Mouse (Mus musculus): Measurements from ENCODE around the gene Pgm1.

Gene Pgm1

GRCm38 (mm10) chr4:99957186-99957585 lies 28.0 kb downstream of the Pgm1 start:
- DNase-seq (ENCODE audit: low spot score in 2 of 2): no peak

DNA sequence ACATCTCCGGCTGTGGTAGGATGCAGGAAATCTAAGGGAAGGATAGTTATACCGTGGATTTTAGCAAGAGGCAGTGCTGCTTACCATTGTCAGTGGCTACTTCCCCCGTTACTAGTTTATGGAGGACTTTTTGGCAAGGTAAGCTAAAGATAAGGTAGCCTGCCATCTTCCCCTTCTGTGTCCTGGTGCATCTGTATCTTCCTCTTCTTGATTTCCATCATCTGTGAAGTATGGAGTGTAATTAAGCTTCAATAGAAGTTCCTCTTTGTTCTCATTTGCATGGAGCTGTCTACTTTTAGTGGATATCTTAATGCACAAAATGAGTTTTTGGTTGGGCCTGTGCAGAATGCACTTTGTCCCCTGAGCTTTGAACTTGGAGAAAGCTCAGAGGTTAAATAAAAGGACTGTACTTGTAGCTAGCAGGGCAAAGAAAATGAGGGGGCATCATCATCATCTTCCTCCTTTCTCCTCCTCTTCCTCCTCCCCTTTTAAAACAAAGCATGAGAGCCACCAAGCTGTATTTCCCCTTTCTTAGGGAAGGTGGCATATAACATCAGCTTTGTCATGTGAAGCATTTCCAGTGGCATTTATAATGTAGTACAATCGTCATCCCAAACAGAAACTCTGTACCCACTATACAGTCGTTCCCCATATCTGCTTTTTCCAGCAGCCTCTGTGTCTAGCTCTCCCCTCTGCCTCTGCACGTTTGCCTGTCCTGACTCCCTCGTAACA lies 29.0 kb downstream of the Pgm1 start:
- DNase-seq (ENCODE audit: low spot score in 2 of 2): no peak

DNA sequence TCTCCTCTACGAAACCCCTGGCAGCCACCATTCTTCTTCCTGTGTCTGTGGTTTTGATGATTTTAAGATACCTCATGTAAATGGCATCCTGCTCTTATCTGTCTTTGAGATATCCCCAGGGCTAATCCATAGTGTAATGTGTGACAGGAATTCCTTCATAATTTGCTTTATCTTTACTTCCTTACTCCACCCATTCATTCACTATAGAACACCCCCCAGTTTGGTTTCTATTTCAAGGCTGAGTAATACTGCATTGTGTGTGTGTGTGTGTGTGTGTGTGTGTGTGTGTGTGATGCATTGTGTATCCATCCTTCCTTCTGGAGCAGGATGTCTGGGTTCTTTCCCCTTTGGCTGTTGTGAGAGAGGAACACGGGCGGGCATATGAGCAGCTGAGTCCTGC lies 30.1 kb downstream of the Pgm1 start:
- no peak for DNase-seq (ENCODE audit: low spot score in 2 of 2)

DNA sequence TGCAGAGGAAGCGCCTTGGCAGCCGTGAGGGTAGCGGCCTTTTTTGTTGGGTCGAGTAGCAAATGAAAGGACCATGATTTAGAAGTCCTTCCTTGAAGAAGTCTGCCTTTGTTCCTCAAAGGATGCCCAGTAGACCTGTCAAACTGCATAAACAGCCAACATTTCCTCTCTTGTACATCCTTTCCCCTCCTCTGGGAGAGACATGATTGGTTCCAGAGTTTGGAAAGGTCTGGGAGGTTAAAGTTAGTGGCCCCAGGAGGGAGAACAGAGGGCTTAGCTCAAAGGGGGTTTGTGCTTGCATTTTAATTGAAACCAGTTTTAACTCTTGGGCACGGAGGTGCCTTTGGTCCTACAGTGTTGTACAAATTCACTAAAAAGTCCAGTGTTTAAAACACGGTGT lies 37.3 kb downstream of the Pgm1 start:
- no peak for DNase-seq (ENCODE audit: low spot score in 2 of 2)

DNA sequence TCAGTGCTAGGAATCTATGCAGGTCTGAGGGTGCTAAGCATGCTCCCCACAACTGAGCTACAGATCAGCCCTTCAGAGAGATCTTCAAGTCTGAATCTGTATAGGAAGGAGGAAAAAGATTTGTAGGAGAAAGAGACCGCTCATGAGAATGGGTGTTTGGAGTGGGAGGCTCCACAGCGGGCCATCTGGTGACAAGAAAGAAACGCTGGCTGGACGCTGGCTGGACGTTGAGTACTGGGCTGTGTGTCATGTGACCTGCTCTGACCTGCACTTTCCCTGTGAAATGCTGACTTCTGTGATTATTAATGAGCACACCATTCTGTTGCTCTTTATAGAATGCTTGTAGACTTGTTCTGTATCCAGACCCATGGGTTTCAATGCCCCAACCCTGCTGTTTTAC lies 40.1 kb downstream of the Pgm1 start:
- peak in 1 of 2 experiments; percentile 28 for DNase-seq (ENCODE audit: low spot score in 2 of 2)

DNA sequence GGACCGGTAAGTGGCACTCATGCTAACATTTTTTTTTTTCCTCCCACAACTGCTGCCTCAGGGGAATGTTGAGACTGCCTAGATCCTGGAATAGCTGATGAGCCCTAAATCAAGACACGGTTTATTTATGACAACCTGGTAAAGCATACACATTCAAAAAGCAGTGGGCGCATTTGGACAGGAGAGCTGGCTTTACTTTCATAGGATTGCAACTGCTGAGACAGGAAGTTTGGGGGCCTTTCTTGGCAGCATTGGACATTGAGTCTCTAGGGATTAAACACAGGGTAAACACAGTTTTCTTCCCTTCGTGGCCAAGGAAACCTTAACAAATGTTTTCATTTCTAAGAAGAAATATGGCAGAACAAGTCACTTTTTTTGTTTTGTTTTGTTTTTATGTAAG lies 40.9 kb downstream of the Pgm1 start:
- DNase-seq (ENCODE audit: low spot score in 2 of 2): no peak

DNA sequence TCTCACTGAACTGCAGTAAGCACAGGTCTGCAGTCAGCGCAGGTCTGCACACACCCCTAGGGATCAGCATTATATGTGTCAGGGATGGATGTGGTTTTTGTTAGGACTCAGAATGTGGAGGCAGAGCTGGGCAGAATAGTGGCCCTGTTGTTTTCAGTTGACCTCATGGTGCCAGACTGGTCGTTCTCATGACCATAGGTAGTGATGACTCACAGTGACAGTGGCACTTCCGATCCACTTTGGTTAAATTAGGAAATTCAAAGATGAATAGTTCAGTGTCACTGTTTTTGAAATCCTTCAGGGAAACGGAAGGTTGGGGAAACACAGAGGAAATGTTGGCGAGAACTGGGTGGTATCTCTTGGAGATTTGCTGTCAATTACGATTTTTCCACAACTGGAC lies 43.7 kb downstream of the Pgm1 start:
- no peak for DNase-seq (ENCODE audit: low spot score in 2 of 2)

DNA sequence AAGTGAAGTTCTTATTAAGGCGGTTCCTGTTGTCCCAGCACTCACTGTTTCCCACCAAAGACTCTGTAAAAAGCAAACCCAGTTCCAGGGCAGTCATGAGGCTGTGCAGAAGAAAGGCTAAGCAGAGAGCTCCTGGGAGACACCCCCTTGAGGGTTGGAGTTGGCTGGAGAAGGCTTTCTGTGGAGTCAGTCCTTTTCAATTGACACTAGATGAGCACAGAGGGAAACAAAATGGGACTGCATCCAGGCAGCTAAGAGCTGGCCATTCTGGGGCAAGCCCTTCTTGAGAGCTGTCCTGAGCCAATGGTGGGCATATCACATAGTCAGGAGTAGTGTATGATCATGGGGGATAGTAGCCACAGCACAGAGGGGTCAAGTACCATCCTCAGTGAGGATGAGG lies 44.7 kb downstream of the Pgm1 start:
- no peak for DNase-seq (ENCODE audit: low spot score in 2 of 2)

DNA sequence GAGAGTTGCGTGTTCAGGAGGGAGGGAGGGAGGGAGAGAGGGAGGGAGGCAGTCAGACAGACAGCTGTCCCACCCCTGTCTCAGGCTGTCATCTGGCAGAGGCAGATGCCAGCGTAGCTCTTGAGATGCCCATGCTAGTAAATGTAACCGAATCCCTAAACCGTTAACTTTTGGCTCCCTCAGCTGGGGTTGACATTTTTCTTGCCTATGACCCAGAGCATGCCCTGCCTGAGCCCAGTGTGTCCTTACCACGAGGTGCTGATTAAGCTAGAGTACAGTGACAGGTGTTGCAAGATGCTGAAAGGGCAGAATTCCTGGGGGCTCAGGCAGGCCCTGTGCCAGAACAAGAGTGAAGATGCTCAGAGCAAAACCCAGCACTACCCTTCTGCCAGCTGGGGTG lies 45.2 kb downstream of the Pgm1 start:
- no peak for DNase-seq (ENCODE audit: low spot score in 2 of 2)

DNA sequence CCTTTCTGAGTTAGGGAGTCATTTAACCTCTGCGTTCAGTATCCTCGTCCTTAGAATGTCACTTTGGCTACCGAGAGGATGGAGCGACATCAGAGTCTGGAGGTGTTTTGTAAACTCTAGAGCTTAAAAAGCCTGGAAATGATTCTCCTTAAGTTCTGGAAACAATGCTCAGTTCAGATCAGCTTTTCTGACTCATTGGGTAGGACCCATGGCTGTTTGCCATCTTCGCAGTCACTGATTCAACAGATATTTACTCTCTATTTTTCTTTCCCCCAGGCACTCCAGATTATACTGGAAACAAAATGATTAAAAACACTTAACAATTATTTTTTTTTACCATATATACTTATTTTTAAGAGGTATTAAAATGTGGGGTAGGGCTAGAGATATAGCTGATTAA lies 50.1 kb downstream of the Pgm1 start:
- no peak for DNase-seq (ENCODE audit: low spot score in 2 of 2)

DNA sequence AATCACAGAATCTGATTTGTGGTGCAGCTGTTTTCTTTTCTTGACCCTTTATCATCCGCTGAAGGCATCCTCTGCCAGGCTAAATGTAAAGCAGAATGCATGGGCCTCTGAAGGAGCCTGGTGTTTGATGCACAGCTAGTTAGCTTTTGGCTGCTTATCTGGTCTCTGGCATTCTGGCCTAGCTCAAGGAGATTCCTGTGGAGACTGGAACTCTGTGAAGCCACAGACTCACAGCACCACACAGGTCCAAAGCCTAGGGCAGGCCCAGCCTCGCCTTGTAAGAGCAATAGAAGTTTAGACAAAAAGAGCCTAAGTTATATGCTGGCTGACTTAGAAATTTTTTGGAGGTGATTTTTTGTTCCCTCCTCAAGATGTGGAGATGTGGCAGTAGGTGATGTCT lies 52.0 kb downstream of the Pgm1 start:
- no peak for DNase-seq (ENCODE audit: low spot score in 2 of 2)

- no peak for DNase-seq (ENCODE audit: low spot score in 2 of 2)
Observed at GRCm38 (mm10) chr4:99983652-99984368, 54.6 kb downstream of the Pgm1 start.

- DNase-seq (ENCODE audit: low spot score in 2 of 2): no peak
Observed at GRCm38 (mm10) chr4:99984369-99984752, 55.1 kb downstream of the Pgm1 start.

DNA sequence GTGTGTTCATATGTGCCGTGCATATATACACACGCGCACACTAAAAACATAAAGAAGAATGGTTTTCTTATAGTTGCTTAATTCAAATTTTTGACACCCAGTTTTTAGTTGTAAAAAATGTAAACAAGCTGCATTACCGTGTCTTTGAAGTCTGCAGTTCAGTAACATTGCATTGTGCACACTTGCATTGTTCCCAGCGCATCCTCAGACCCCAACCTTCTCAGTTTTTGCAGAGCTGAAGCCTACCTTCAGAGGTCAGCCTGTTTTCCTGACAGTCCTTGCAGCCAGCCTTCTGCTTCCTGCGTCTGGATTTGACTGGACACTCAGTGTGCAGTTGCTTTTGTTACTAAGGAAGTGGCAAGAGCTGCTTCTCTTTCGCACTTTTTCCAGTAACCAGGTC lies 55.9 kb downstream of the Pgm1 start:
- DNase-seq (ENCODE audit: low spot score in 2 of 2): no peak

GRCm38 (mm10) chr4:99985631-99986030 lies 56.4 kb downstream of the Pgm1 start:
- DNase-seq (ENCODE audit: low spot score in 2 of 2): no peak

DNA sequence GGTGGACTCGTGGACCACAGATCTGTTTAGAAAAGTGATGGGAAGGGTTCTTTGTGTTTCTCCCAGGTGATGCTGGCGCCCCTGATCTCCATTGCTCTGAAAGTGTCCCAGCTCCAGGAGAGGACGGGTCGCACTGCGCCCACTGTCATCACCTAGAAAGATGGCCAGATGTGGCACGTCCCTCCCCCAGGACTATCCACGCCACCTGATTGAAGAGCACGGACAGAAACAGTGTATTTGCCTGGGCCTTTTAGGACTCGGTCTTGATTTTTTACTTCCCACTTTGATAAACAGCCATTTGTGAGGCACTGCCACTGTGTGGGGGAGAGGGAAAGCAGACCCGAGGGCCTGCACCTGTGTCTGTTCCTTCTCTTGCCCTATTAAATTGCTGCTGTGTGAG lies 57.4 kb downstream of the Pgm1 start:
- peak in 1 of 2 experiments; percentile 53 for DNase-seq (ENCODE audit: low spot score in 2 of 2)

GRCm38 (mm10) chr4:99988771-99989170 lies 59.6 kb downstream of the Pgm1 start:
- no peak for DNase-seq (ENCODE audit: low spot score in 2 of 2)

DNA sequence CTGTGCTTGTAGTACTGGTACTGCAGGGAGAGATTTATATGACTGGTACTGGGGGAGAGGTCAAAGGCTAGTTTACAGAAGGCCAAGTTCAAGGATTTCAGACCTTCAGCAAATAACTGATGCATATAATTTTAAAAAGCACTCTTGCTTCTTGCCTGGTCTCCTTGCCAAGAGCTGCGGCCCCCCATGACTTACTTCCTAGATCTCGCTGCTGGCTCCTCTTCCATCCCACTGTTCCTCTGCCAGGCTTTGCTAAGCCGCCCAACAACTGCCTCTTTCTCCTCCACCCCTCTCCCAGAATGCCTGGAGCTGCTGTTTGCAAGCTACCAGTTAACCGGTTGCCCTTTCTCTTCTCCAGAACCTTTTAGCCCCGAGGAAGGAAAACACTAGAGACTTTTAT lies 71.8 kb downstream of the Pgm1 start:
- DNase-seq (ENCODE audit: low spot score in 2 of 2): no peak

- DNase-seq (ENCODE audit: low spot score in 2 of 2): no peak
Observed at GRCm38 (mm10) chr4:100001806-100002205, 72.6 kb downstream of the Pgm1 start.

DNA sequence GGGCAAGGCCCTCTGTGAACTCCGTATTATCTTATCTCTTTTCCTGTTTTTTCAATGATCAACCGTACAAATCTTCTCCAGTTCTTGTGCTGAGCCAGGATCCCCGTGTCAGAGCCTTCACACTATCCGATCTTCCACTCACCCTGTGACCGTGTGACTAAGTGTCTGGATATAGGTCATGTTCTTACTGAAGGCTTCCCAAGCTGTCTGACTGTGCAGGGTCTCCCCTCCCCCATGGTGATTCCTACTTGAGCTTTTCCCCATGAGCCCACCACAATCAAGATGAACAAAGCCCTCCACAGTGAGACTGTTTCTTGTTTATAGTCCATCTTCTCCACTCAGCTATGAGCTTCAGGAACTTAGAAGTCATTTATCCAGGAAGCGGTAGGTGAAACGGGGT lies 78.5 kb downstream of the Pgm1 start:
- DNase-seq (ENCODE audit: low spot score in 2 of 2): no peak

DNA sequence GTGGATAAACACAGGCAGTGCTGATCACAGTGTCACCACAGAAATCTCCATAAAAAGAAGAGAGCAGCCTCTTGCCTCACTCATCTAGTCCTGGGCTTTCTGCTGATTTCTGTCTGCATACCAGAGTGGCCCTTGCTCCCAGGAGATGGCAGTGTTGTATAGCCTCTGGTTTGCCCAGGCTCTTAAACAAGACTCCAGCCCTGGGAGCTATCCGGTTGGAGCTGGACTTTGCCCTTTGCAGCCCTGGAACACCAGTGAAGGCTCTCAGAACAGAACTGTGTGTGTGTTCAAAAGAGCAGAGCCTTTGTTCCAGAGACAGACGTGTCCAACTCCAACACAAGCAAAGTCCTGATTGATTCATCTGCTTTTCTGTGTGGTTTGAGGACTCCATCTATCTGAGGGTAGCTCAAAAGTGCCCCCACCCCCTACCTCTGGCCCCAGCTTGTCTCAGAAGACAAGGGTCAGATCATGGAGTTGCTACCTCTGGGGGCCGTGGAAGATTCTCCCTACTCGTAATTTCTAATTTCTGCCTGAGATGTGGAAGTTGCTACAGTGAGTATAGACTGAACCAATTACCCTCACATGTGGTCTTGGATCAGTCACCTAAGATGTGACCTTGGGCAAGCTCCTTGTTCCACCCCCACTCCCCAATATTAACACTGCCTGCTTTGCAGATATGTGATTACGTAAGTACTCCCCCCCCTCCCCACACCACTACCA lies 79.3 kb downstream of the Pgm1 start:
- DNase-seq (ENCODE audit: low spot score in 2 of 2): peak in 1 of 2 experiments; percentile 62

DNA sequence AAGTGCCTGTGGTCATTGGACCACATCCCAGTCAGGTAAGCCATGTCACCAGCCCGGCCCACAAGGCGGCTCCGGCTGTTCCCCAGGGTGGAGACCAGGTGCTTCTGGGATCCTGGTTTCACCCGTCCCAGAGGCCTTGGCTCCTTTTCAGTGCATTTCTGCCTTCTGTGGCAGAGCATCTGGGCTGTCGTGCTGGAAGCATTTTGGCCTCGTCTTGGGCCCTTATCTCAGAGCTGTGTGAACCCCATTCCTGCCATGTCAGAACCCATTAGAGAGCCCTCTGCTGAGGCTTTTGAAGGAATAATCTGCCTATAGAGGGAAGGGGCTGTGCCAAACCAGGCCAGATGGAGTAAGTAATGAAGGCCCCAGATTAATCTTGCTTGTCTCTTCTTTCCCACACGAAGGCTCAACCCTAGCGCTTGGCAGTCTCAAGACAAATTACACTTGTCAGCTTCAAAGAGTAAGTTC lies 80.0 kb downstream of the Pgm1 start:
- DNase-seq (ENCODE audit: low spot score in 2 of 2): no peak

DNA sequence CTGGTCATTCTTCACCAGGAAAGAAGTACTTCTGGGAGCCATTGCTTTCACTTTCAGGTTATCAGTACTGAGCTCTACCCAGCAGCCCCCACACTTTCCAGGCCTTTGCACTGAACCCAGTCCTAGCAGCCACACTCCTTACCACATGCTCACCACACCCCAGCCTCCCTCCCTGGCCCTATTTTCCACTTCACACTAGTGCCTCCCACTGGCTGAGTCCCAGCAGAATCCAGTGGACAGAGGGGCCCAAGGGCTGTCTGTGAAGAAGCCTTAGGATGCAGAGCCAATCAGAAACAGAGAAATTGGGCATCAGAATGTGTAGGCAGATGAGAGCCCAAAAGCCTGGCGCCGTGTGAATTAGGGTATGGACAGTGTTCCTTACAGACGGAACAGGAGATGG lies 81.7 kb downstream of the Pgm1 start:
- DNase-seq (ENCODE audit: low spot score in 2 of 2): no peak
